Mouse (Mus musculus) layer of hippocampus, adult 2 months (tissue): ENCODE measurements around the gene Pla2g12a. TPM values are rescaled to one million over a fixed set of nuclear protein-coding genes. Genes with fewer than 3 reads are reported as not detected.

Experiments used
- DNase-seq, 2 experiments: peaks; one replicate each; pipeline ENCODE4 v3.0.0; 2022; ENCODE audit warnings: low spot score in 2 of 2
- H3K27ac ChIP-seq: fragments of 200-600 bp; 2 replicates; pipeline ENCODE4 v1.8.1; 2022
- H3K4me3 ChIP-seq: fragments of 200-600 bp; 2 replicates; pipeline ENCODE4 v1.8.1; 2022; ENCODE audit warnings: mild to moderate bottlenecking
- CTCF ChIP-seq: fragments of 200-600 bp; conservative IDR thresholded peaks from 2 replicates; pipeline ENCODE4 v1.8.1; 2022; ENCODE audit warnings: antibody characterized with exemption, mild to moderate bottlenecking, moderate library complexity
- total RNA-seq, 2 experiments: library from RNA; stranded (reverse); gene quantifications; 2 replicates each; pipeline ENCODE4 v1.2.3; 2021

The Pla2g12a gene
- total RNA-seq, 2 experiments from 2014 or later, result 25.2 to 25.8 TPM

DNA sequence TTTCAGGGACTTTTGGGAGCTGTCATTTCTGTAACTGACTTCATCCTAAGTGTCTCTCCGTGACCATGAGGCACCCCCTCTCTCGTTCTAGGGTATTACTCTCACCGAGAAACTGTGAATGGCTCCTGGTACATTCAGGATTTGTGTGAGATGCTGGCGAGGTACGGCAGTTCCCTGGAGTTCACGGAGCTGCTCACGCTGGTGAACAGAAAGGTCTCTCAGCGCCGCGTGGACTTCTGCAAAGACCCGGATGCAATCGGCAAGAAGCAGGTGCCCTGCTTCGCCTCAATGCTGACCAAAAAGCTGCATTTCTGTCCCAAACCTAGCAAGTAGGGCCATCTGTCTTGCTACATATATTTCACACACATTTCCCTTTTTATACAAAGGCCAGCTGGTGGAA, 34.8 kb downstream of the Pla2g12a start:
- H3K4me3 ChIP-seq, result no peak overlapping the region
- TF ChIP-seq CTCF, result no peak
- H3K27ac ChIP-seq, result no peak overlapping the region
- DNase-seq, result no peak

DNA sequence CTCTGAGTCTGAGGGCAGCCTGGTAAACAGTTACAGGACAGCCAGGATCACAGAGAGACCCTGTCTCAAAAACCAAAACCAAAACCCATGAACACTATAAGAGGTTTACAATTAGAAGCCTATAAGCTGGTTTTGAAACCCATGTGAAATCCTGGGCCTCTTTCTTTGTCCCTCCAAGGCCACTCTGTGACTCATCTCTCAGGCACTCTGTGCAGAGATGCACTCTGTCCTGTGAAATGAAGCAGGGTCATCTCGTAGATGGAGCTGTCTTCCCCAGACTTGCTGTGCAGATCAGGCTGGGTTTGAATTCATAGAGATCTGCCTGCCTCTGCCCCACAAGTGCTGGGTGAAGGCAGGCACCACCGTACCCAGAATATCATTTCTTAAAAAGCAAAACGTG, 39.0 kb downstream of the Pla2g12a start:
- Histone ChIP-seq H3K4me3 (no peak overlapping the region), H3K27ac (no peak overlapping the region)
- TF ChIP-seq CTCF, result no peak
- DNase-seq, result no peak

DNA sequence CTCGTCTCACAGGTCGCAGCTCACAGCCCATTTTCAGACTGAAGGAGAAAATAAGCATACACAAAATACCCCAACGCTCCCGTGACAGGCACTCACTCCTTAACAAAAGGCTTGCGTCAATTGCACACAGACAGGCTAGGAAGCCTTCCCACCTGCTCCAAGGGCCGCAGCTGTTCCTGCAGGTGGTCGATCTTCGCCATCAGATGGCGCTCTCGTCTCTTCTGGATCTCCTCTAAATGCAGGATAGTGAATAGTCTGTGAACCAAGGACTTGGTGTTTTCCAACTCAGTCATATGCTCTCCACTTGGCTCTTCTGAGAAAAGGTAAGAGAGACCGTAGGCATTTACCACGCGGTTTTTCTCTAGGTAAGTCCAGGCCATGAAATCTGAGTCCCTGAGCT, 40.0 kb downstream of the Pla2g12a start:
- Histone ChIP-seq H3K27ac (no peak overlapping the region), H3K4me3 (no peak overlapping the region)
- TF ChIP-seq CTCF, result peak; percentile 88
- DNase-seq, result peak; percentile 78 to 79

DNA sequence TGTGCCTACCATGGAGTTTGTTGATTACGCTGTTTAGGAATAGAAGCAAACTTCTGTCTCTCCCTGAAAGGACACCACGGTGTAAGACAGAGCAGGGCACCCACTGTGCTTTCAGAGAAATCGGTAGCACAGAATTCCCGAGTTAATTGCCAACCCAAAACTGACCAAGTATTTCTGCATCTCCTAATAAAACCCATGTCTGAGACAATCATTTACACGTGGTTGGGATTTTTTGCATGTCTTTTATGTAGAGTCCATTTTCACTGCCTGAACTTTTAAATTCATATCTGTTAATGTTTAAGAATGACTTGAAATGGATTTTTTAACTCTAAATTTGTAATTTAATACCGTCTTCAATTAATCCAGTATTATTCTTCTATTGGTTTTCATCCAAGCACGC, 45.2 kb downstream of the Pla2g12a start:
- Histone ChIP-seq H3K4me3 (no peak overlapping the region), H3K27ac (no peak overlapping the region)
- no peak for TF ChIP-seq CTCF
- no peak for DNase-seq

DNA sequence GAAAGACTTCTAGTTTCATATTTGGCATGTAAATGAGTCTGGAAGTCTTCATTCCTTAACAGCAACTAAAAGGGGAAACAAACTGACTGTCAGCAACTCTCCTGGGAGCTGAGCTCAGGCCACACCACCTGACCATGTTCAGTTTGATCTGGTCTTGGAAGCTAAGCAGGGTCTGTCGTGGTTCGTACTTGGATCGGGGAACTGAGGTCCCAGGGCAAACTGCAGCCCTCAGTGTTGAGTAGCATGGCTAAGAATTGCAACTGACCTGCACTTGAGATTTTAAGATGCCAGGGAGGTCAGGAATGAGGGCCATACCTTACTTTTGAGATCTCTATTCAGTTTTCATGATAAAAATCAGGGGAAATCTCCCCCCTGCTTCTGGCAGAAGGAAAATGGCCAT, 47.5 kb downstream of the Pla2g12a start:
- no peak overlapping the region for H3K27ac ChIP-seq
- H3K4me3 ChIP-seq, result no peak overlapping the region
- TF ChIP-seq CTCF, result no peak
- DNase-seq, result no peak

DNA sequence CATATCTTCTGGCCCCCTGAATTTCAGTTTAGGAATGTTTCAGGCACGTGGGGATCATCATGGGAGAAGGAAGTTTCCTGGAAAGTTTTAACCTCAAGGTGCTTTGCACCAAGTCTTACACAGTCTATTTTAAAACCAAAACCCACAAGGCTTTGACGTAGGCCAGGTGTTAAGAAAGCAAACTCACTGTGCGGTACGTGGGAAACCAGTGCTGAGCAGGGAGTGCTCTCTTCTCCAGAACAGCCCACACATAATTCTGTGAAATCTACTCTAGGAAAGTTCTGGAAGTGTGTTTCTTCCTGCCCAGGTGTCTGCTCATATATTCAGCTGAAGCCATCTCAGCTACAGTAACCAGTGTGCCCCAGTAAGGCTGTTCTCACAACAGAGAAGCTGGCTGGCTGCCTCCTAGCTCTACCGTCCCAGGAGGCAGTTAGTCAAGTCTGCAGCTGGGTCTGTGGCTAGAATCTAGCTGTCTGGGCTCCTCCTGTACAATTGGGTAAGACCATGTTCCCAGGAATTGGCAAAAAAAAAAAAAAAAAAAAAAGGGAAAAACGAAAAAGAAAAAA, 51.9 kb downstream of the Pla2g12a start:
- Histone ChIP-seq H3K4me3 (no peak overlapping the region), H3K27ac (no peak overlapping the region)
- DNase-seq, result peak in 1 of 2 experiments; percentile 7
- TF ChIP-seq CTCF, result no peak

DNA sequence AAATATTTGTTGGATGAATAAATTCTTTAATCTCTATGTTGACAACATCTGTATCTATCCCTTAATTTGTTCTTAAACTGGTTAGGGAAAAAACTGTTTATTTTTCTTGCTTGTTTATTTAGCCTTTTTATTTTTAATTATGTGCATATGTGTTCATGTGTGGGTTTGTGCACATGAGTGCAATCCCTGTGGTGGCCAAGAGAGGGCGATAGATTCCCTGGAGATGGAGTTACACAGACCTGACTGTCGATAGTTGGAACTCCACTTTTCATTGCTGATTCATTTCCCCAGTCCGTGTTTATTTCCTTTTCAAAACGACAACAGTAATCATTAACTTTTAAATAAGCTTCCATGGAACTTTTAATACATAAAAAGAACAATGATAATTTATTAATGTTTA, 54.0 kb downstream of the Pla2g12a start:
- Histone ChIP-seq H3K4me3 (no peak overlapping the region), H3K27ac (no peak overlapping the region)
- DNase-seq, result no peak
- TF ChIP-seq CTCF, result peak; percentile 73

DNA sequence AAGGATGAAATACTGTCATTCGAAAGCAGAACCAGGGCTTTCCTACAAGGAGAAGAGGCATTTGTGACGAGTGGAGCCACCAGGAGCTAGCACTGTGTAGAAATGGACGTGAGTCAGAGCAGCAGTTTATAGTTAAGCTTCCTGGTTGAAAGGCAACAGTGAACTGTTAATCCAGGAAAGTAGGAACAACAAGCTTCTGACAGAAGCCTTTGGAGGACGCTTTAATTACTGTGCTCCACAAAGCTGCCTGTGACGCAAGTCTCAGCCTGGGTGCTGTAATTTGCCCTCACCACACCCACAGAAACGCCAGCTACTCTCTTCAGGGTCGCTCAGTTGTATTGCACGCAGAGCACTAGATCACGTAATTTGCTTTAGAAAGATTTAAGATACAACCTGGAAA, 58.2 kb downstream of the Pla2g12a start:
- TF ChIP-seq CTCF, result no peak
- no peak overlapping the region for H3K4me3 ChIP-seq

DNA sequence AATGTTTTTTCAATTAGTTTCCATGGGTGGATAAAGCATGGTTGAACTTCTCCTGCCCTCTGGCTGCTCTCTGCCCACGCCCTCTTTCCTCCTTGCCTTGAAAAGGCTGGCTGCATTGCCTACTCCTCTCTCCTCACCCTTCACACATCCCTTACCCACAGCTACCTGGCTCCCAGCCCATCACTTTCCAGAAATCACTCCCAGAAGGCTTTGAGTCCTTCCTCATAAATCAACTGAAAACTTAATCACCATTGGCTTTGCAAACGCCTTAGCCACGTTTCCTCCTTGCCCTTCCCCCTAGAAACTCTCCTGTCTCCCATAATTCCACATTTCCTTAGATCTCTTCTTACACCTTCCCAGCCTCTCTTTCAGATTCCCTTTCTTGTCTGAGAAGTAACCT, 59.4 kb downstream of the Pla2g12a start:
- Histone ChIP-seq H3K4me3 (no peak overlapping the region), H3K27ac (no peak overlapping the region)
- DNase-seq, result no peak
- no peak for TF ChIP-seq CTCF

More for the DNA sequence above, 58.2 kb downstream of the Pla2g12a start:
- H3K27ac ChIP-seq, result no peak overlapping the region
- no peak for DNase-seq

DNA sequence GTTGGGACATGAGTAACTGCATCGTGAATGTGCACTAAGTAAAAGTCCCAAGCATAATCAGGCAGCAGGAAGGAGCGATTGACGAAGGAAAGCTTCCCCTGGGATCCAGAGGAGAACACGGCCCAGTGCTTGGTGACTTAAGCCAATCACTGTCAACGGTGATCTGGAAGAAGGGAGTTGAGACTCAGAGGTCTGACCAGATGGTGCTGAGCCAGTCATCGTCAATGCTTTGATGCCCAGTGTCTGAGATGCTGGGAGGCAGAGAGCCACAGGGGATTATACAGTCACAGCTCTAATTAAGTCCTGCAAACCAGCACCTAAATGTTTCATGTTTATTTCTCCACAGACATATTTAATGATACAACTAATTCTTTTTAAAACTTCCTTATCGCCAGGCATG, 60.7 kb downstream of the Pla2g12a start:
- H3K27ac ChIP-seq, result no peak overlapping the region
- no peak for DNase-seq
- TF ChIP-seq CTCF, result no peak
- H3K4me3 ChIP-seq, result no peak overlapping the region

DNA sequence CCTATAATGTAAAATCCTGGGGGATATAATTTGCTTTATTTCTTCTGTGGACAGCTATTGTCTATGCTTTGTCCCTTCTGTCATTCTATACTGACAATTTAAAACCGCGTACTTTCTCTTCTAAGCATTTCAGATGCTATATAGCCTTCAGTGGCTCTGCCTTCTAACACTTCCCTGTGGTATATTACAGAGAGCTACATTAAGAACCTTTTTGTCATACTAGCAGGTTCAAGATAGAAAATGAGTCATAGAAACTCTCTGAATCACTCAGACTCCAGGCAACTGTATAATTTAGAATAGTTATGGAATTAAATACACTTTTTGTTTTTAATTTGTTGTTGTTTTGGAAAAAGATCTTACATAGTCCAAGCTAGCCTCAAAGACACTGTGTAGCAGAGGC, 62.4 kb downstream of the Pla2g12a start:
- DNase-seq, result no peak
- TF ChIP-seq CTCF, result no peak
- no peak overlapping the region for H3K4me3 ChIP-seq
- no peak overlapping the region for H3K27ac ChIP-seq

DNA sequence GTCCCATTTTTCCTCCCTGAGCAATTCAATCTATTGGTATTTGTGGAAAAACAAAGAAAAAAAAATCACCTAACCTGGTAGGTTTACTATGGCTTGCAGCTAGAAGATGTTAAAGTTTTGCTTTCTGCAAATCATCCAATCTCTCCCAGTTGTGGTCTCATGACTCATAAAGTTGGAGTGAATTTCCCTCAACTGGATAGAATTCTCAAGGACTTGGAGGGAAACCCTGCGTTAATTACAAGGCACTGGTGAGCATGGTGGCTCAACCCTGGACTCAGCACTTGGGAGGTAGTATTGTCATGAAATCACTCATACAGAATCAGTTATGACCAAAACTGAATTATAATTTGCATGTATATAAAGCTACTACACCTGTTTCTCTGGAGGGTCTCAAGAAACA, 62.9 kb downstream of the Pla2g12a start:
- DNase-seq, result no peak
- no peak overlapping the region for H3K27ac ChIP-seq
- H3K4me3 ChIP-seq, result no peak overlapping the region
- TF ChIP-seq CTCF, result no peak

DNA sequence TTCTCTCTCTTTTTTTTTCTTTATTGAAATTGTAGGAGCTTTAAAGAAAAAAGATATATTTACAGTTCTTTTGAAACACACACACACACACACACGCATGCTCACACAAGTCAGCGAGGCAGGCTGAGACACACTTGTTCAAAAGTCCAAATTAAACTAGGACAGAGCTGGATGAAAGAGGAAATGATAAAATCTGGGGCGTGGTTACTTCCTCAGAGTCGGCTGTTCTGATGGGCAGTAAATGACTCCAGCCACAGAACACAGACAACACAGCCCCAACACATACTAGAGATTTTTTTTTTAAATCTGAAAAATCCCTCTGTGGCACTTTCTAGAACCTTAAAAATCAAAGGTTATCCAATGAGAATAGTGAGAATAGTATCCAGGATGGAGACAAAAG, 65.4 kb downstream of the Pla2g12a start:
- no peak for TF ChIP-seq CTCF
- H3K4me3 ChIP-seq, result no peak overlapping the region
- DNase-seq, result no peak
- H3K27ac ChIP-seq, result no peak overlapping the region

Other genes with a start within 250 kb of the Pla2g12a start
- gene Egf, start 123.3 kb upstream of the Pla2g12a start, total RNA-seq, result 1 to 10 TPM; 2.6 to 2.7 TPM
- gene Lrit3, start 74.6 kb upstream of the Pla2g12a start, total RNA-seq, result not detected
- 1 to 10 TPM; 1.4 to 1.6 TPM for gene Rrh, start 56.0 kb upstream of the Pla2g12a start, total RNA-seq
- gene Gar1, start 47.2 kb upstream of the Pla2g12a start, total RNA-seq, result 10 to 100 TPM; 45.1 to 50.5 TPM
- not detected for gene Cfi, start 42.7 kb upstream of the Pla2g12a start, total RNA-seq
- gene Casp6, start 22.8 kb downstream of the Pla2g12a start, total RNA-seq, result 1 to 10 TPM; 5.1 to 9.0 TPM
- gene Mcub, start 91.6 kb downstream of the Pla2g12a start, total RNA-seq, result 1 to 10 TPM; 3.5 to 5.3 TPM
- gene Sec24b, start 182.9 kb downstream of the Pla2g12a start, total RNA-seq, result 10 to 100 TPM; 57.3 to 62.1 TPM